Mouse (Mus musculus): ENCODE results near the gene Gli3.

DNA sequence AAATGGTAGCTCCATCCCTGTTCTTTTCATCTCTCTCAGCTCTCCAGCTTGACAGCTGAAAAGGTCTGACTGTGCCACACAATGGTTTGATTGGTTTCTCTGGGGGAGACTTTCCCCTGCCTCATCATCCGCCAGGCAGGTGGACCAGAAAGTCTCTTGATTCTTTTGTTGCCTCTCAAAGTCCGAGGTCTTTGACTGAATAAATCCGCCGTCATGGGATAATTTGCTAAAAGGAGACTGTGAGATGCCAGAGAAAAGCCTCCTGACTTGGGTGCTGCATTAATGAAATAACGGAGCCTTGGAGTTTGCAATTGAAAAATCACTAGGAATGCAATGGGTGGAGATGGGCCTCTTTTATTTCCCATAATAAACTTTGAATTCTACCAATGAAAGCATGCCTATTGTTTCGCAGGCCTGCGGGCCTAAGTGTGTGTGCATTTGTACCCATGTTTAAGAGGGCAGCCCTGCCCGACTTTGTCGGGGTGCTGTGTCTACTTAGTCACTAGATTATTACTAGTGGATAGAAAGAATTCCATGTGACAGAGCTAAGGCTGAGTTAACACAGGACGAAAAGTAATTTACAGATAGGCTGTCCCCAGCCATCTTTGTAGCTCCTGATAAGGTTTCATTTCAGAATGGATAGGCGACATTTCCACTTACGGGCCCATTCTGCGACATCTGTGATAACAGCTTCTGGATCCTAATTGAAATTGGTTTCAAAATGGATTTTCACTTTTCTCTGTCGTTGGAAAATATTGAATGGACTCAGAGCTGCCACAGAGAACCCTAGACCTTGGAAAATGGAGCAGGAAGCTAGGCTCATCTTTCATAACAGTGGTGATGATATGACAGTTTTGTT is 23.2 kb downstream of the Gli3 start:
- TF ChIP-seq POLR2A (IDR thresholded peaks at IDR 0.05; ENCODE audit: control insufficient read depth, low read depth, low read length) (no peak), CTCF (IDR thresholded peaks at IDR 0.05; ENCODE audit: control insufficient read depth, insufficient read depth, insufficient replicate concordance, low read depth, low read length) (no peak)
